8 mouse cellular contexts compared by ENCODE assay signal in the genomic region with DNA sequence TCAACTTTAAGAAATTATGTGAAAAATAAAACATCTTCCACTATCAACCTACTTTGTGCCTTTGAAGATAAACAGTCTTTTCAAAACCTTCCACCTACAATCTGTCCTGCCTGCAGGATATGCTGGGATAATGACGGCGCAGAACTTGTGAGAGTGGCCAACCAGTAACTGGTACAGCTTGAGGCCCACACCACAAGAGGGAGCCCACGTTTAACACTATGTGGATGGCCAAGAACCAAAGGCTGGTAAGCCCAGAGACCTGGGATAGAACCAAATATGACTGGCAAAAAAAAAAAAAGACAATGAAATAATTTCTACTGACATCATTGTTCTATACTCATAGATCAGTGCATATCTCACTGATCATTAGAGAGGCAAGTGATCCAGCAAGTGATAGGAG. TPM values are rescaled to one million over a fixed set of nuclear protein-coding genes. Genes with fewer than 3 reads are reported as not detected.
DNase-seq lines count a peak whose midpoint lies in the region; ATAC-seq and TF ChIP-seq lines count a peak whose summit lies in the region.

No protein-coding gene starts in this region.

- H3K27ac ChIP-seq in kidney, embryonic 14.5 days (ENCODE audit: low read depth, low read length), result no peak overlapping the region
- no peak overlapping the region for H3K27ac ChIP-seq in bone marrow, adult 2 months (ENCODE audit: control insufficient read depth, insufficient read depth, low read depth, low read length, poor library complexity)
- H3K27ac ChIP-seq in intestine, postnatal 0 days (ENCODE audit: low read depth, low read length), result no peak overlapping the region
- no peak overlapping the region for H3K27ac ChIP-seq in lung, postnatal 0 days (ENCODE audit: low read length)

- TF ChIP-seq POLR2A in bone marrow, adult 2 months (IDR thresholded peaks at IDR 0.05; ENCODE audit: borderline replicate concordance, control insufficient read depth, low read depth, low read length), result no peak

- H3K4me3 ChIP-seq in kidney, embryonic 14.5 days (ENCODE audit: low read length), result no peak overlapping the region
- H3K4me3 ChIP-seq in bone marrow, adult 2 months (replicated peaks; ENCODE audit: control insufficient read depth, low read depth, low read length), result no peak overlapping the region
- H3K4me3 ChIP-seq in intestine, postnatal 0 days (ENCODE audit: low read depth, low read length), result no peak overlapping the region
- no peak overlapping the region for H3K4me3 ChIP-seq in lung, postnatal 0 days (ENCODE audit: low read depth, low read length)

- no peak overlapping the region for H3K4me2 ChIP-seq in kidney, embryonic 14.5 days (replicated peaks; ENCODE audit: low read depth, low read length)
- H3K4me2 ChIP-seq in intestine, postnatal 0 days (replicated peaks; ENCODE audit: low read depth), result no peak overlapping the region
- H3K4me2 ChIP-seq in lung, postnatal 0 days (replicated peaks; ENCODE audit: low read depth, low read length), result no peak overlapping the region

- peak; percentile 50 for TF ChIP-seq CTCF in bone marrow, adult 2 months (IDR thresholded peaks at IDR 0.05; ENCODE audit: control insufficient read depth, insufficient read depth, low read length)
- peak; percentile 69 for TF ChIP-seq CTCF in intestine, postnatal 0 days (IDR thresholded peaks at IDR 0.05; ENCODE audit: low read depth)
- peak; percentile 71 for TF ChIP-seq CTCF in lung, postnatal 0 days (IDR thresholded peaks at IDR 0.05)

- no peak for ATAC-seq in kidney, embryonic 14.5 days (ENCODE audit: low FRiP score, low TSS enrichment)
- peak; percentile 60; the same call in 1 of the 2 replicates for ATAC-seq in erythroblast, adult 5-6 weeks (replicated peaks; ENCODE audit: low FRiP score, poor library complexity, severe bottlenecking)
- no peak for ATAC-seq in intestine, postnatal 0 days
- ATAC-seq in lung, postnatal 0 days, result no peak

- no peak for TF ChIP-seq EP300 in lung, postnatal 0 days (IDR thresholded peaks at IDR 0.05)

- no peaks in the 10 kb centered on the region for H3K9me3 ChIP-seq in kidney, embryonic 14.5 days (ENCODE audit: control insufficient read depth, low read length)
- H3K9me3 ChIP-seq in intestine, postnatal 0 days (ENCODE audit: control insufficient read depth), result no peaks in the 10 kb centered on the region
- no peaks in the 10 kb centered on the region for H3K9me3 ChIP-seq in lung, postnatal 0 days (ENCODE audit: low read length)

- no peak overlapping the region for H3K9ac ChIP-seq in kidney, embryonic 14.5 days (ENCODE audit: low read depth, low read length)
- no peak overlapping the region for H3K9ac ChIP-seq in intestine, postnatal 0 days (ENCODE audit: low read depth, low read length)
- no peak overlapping the region for H3K9ac ChIP-seq in lung, postnatal 0 days (replicated peaks; ENCODE audit: low read depth)

- DNase-seq in kidney, adult 18-20 months, result peak; percentile 52
- peak; percentile 45 for DNase-seq in lung, postnatal 0 days (ENCODE audit: low spot score)
- DNase-seq in right cerebral cortex, postnatal 10 days (ENCODE audit: low spot score in 2 of 2), result peak; percentile 55 to 66
- DNase-seq in urinary bladder, postnatal 25 days (ENCODE audit: low spot score), result no peak

- no peaks in the 10 kb centered on the region for H3K4me1 ChIP-seq in kidney, embryonic 14.5 days (ENCODE audit: control insufficient read depth, insufficient read depth, low read length)
- no peaks in the 10 kb centered on the region for H3K4me1 ChIP-seq in bone marrow, adult 2 months (ENCODE audit: control insufficient read depth, insufficient read depth, low read length)
- no peaks in the 10 kb centered on the region for H3K4me1 ChIP-seq in intestine, postnatal 0 days (replicated peaks; ENCODE audit: control insufficient read depth, insufficient read depth, low read length)
- H3K4me1 ChIP-seq in lung, postnatal 0 days (ENCODE audit: insufficient read depth, low read depth, low read length), result no peaks in the 10 kb centered on the region

- peaks cover 38% of the 10 kb centered on the region for H3K36me3 ChIP-seq in kidney, embryonic 14.5 days (ENCODE audit: control insufficient read depth, insufficient read depth, low read length)
- peaks cover 24% of the 10 kb centered on the region; the same call in 1 of the 2 replicates for H3K36me3 ChIP-seq in intestine, postnatal 0 days (ENCODE audit: control insufficient read depth, insufficient read depth)
- H3K36me3 ChIP-seq in lung, postnatal 0 days (ENCODE audit: insufficient read depth, low read length), result no peaks in the 10 kb centered on the region; the same call in 1 of the 2 replicates

- no peaks in the 10 kb centered on the region for H3K27me3 ChIP-seq in kidney, embryonic 14.5 days (ENCODE audit: control insufficient read depth, insufficient read depth, low read length)
- H3K27me3 ChIP-seq in intestine, postnatal 0 days (replicated peaks; ENCODE audit: control insufficient read depth, insufficient read depth, low read length), result no peaks in the 10 kb centered on the region
- H3K27me3 ChIP-seq in lung, postnatal 0 days (replicated peaks; ENCODE audit: insufficient read depth, low read length), result no peaks in the 10 kb centered on the region

- WGBS in kidney, embryonic 14.5 days, result 76% methylated on average over 3 of the region's 3 CpGs
- WGBS in bone marrow, adult 2 months, result 66% methylated on average over 3 of the region's 3 CpGs
- 57% methylated on average over 3 of the region's 3 CpGs for WGBS in intestine, postnatal 0 days
- 46% methylated on average over 3 of the region's 3 CpGs for WGBS in lung, postnatal 0 days

RNA-seq across cellular contexts. Expression of gene Zdhhc17, which starts 35.5 kb away (rescaled TPM):
- polyA plus RNA-seq in kidney, embryonic 14.5 days (2014; fragmentation: Nextera tagmentation; extraction: Ambion mirVana), result 18.2 and 33.5 TPM in 2 replicates
- polyA plus RNA-seq in bone marrow, adult 2 months (2011; ENCODE audit: insufficient read depth, insufficient read length, low replicate concordance, missing spikeins), result 4.6 and 9.4 TPM in 2 replicates
- 19.9 and 54.4 TPM in 2 replicates for total RNA-seq in erythroblast, adult 5-6 weeks (2015; ENCODE audit: low replicate concordance)
- 15.8 and 18.3 TPM in 2 replicates for total RNA-seq in erythroblast, adult 5-6 weeks (2017; ENCODE audit: low replicate concordance)
- polyA plus RNA-seq in intestine, postnatal 0 days (2015; fragmentation: Nextera tagmentation; extraction: Ambion mirVana), result 5.4 and 5.9 TPM in 2 replicates
- polyA plus RNA-seq in lung, postnatal 0 days (2015; fragmentation: Nextera tagmentation; extraction: Ambion mirVana), result 16.8 and 18.4 TPM in 2 replicates

RNA-seq across cellular contexts. Expression of gene Csrp2, which starts 54.9 kb away (rescaled TPM):
- 157 and 158 TPM in 2 replicates for polyA plus RNA-seq in kidney, embryonic 14.5 days (2014; fragmentation: Nextera tagmentation; extraction: Ambion mirVana)
- polyA plus RNA-seq in bone marrow, adult 2 months (2011; ENCODE audit: insufficient read depth, insufficient read length, low replicate concordance, missing spikeins), result 7.8 and 36.9 TPM in 2 replicates
- total RNA-seq in erythroblast, adult 5-6 weeks (2015; ENCODE audit: low replicate concordance), result 31.7 TPM in 1 of 2 replicates, not detected in the other
- total RNA-seq in erythroblast, adult 5-6 weeks (2017; ENCODE audit: low replicate concordance), result 3.2 and 11.5 TPM in 2 replicates
- polyA plus RNA-seq in intestine, postnatal 0 days (2015; fragmentation: Nextera tagmentation; extraction: Ambion mirVana), result 97.2 and 102 TPM in 2 replicates
- polyA plus RNA-seq in lung, postnatal 0 days (2015; fragmentation: Nextera tagmentation; extraction: Ambion mirVana), result 124 and 131 TPM in 2 replicates
